Mouse (Mus musculus): ENCODE data around the gene Zfp770.

GRCm38 (mm10) chr2:114249440-114249839 lies 48.2 kb upstream of the Zfp770 start:
- TF ChIP-seq CTCF (IDR thresholded peaks at IDR 0.05; ENCODE audit: control insufficient read depth, insufficient read depth, insufficient read length) (no peak), USF1 (IDR thresholded peaks at IDR 0.05; ENCODE audit: low read depth) (no peak), MYOG (IDR thresholded peaks at IDR 0.05; ENCODE audit: control insufficient read depth, extremely low read depth, insufficient read length) (no peak), MAX (IDR thresholded peaks at IDR 0.05) (no peak), CEBPB (IDR thresholded peaks at IDR 0.05; ENCODE audit: low read depth) (no peak)
